Mouse (Mus musculus) gastrocnemius, postnatal 36 days (tissue): Measurements from ENCODE around the gene Ctps. TPM values are rescaled to one million over a fixed set of nuclear protein-coding genes. Genes with fewer than 3 reads are reported as not detected.

ENCODE experiments used
- total RNA-seq, 2 experiments: library from RNA; stranded (reverse); gene quantifications; 2 replicates each; pipeline ENCODE4 v1.2.3; 2021

The Ctps gene
- total RNA-seq, 2 experiments from 2014 or later, result 12.5 to 12.9 TPM

Other genes starting within 250 kb of the Ctps start
- 10 to 100 TPM; 37.7 to 39.7 TPM for gene Scmh1, start 165.0 kb downstream of the Ctps start, total RNA-seq
- under 1 TPM in 1 of 2 experiments, not detected in 1; 0.15 TPM for gene Slfnl1, start 38.0 kb downstream of the Ctps start, total RNA-seq
- gene Gm8439, start 18.5 kb upstream of the Ctps start, total RNA-seq, result not detected
- gene Cited4, start 96.3 kb upstream of the Ctps start, total RNA-seq, result 10 to 100 TPM; 15.0 to 39.3 TPM
- gene Kcnq4, start 178.3 kb upstream of the Ctps start, total RNA-seq, result 10 to 100 TPM; 18.6 to 18.9 TPM